Mouse (Mus musculus) G1E (cell line): ENCODE results near the gene Ccr1l1.

Source experiments
- CTCF ChIP-seq: IDR thresholded peaks from 2 replicates; pipeline ENCODE4 v1.5.1; 2012; ENCODE audit warnings: low read depth, low read length, inconsistent platforms, mixed read lengths
- GATA1 ChIP-seq: IDR thresholded peaks from 2 replicates; pipeline ENCODE4 v1.6.1; 2012; ENCODE audit warnings: borderline replicate concordance, low read length, inconsistent platforms, mixed read lengths
- GATA2 ChIP-seq: IDR thresholded peaks from 2 replicates; pipeline ENCODE4 v1.6.1; 2012; ENCODE audit warnings: low read depth, low read length, inconsistent platforms, borderline replicate concordance
- POLR2AphosphoS5 ChIP-seq: IDR thresholded peaks from 2 replicates; pipeline ENCODE4 v1.6.1; 2012; ENCODE audit warnings: low read depth, low read length, inconsistent platforms; ENCODE audit not compliant: insufficient replicate concordance
- TAL1 ChIP-seq: conservative IDR thresholded peaks from 2 replicates; pipeline ENCODE4 v1.6.1; 2012; ENCODE audit warnings: low read depth, low read length, inconsistent platforms, mixed read lengths

DNA sequence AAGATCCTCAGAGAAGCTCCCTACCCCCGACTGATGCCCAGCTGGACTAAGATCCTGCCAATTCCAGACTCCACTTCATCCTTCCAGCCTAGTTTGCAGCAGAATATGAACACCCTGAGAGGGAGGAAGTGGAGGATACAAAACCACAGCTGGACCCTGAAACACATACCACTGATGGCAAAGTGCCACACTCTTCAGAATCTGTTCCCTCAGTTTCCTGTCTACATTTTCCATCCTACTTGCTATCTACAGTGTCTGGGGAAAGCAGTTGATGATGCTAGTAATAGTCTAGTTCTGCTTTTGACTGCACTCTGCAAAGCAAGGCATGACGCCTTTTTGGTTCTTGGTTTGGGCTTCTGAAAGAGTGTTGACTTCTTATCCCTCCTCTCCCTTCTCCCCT lies 36.9 kb downstream of the Ccr1l1 start:
- TF ChIP-seq CTCF (no peak), TAL1 (no peak), GATA1 (no peak), POLR2AphosphoS5 (no peak), GATA2 (no peak)
